Mouse (Mus musculus) spleen, postnatal 36 days (tissue): ENCODE measurements around the gene Trim65.

Experiments used
- DNase-seq, 2 experiments: peaks; one replicate each; pipeline ENCODE4 v3.0.0; 2022; ENCODE audit warnings: low spot score in 2 of 2, mixed read lengths in 1 of 2

The Trim65 gene

GRCm38 (mm10) chr11:116130488-116131205, at the start of gene Trim65:
Gene Trim65, minus strand, starts transcription at chr11:116131128.
- peak; percentile 91 for DNase-seq

GRCm38 (mm10) chr11:116178411-116179121, 47.6 kb upstream of the Trim65 start:
- no peak for DNase-seq

GRCm38 (mm10) chr11:116176010-116176409, 45.1 kb upstream of the Trim65 start:
- DNase-seq, result no peak

GRCm38 (mm10) chr11:116174775-116175448, 44.0 kb upstream of the Trim65 start:
- DNase-seq, result no peak

GRCm38 (mm10) chr11:116171959-116172358, 41.0 kb upstream of the Trim65 start:
- no peak for DNase-seq

GRCm38 (mm10) chr11:116170003-116170800, 39.3 kb upstream of the Trim65 start:
- DNase-seq, result no peak

GRCm38 (mm10) chr11:116169214-116169613, 38.3 kb upstream of the Trim65 start:
- DNase-seq, result no peak

GRCm38 (mm10) chr11:116167884-116168439, 37.0 kb upstream of the Trim65 start, which contains the start of gene Fbf1:
Gene Fbf1, minus strand, starts transcription at chr11:116168166.
- DNase-seq, result peak; percentile 95

- DNase-seq, result no peak
Measured at GRCm38 (mm10) chr11:116167232-116167631, 36.3 kb upstream of the Trim65 start.

- DNase-seq, result no peak
Measured at GRCm38 (mm10) chr11:116163002-116163401, 32.1 kb upstream of the Trim65 start.

- DNase-seq, result no peak
Measured at GRCm38 (mm10) chr11:116162146-116162545, 31.2 kb upstream of the Trim65 start.

- no peak for DNase-seq
Measured at GRCm38 (mm10) chr11:116161312-116161711, 30.4 kb upstream of the Trim65 start.

- DNase-seq, result peak; percentile 43 to 64
Measured at GRCm38 (mm10) chr11:116150960-116151359, 20.0 kb upstream of the Trim65 start.

- no peak for DNase-seq
Measured at GRCm38 (mm10) chr11:116149341-116149740, 18.4 kb upstream of the Trim65 start.

GRCm38 (mm10) chr11:116148761-116149221, 17.9 kb upstream of the Trim65 start:
- DNase-seq, result no peak

- DNase-seq, result no peak
Measured at GRCm38 (mm10) chr11:116146294-116146985, 15.5 kb upstream of the Trim65 start.

- DNase-seq, result no peak
Measured at GRCm38 (mm10) chr11:116145481-116146293, 14.8 kb upstream of the Trim65 start.

- no peak for DNase-seq
Measured at GRCm38 (mm10) chr11:116143468-116143867, 12.5 kb upstream of the Trim65 start.

- DNase-seq, result peak; percentile 38 to 62
Measured at GRCm38 (mm10) chr11:116142211-116142991, 11.5 kb upstream of the Trim65 start.
